Mouse (Mus musculus) olfactory bulb, adult 2 months (tissue): ENCODE measurements at regions not wholly inside any gene's neighbourhood (a gene's known extent, or its start where the extent isn't known, plus 50 kb on each side); places are given as distances from the start of the nearest gene placed in this dataset.

ENCODE experiments used
- CTCF ChIP-seq: fragments of 200-500 bp; IDR thresholded peaks from 2 replicates; pipeline ENCODE4 v1.5.1; 2012; ENCODE audit warnings: low read depth, mild to moderate bottlenecking, low read length, moderate library complexity; ENCODE audit not compliant: insufficient read depth
- POLR2A ChIP-seq: fragments of 200-500 bp; IDR thresholded peaks from 2 replicates; pipeline ENCODE4 v1.6.1; 2012; ENCODE audit warnings: mild to moderate bottlenecking, low read depth, low read length, moderate library complexity; ENCODE audit not compliant: insufficient read depth

DNA sequence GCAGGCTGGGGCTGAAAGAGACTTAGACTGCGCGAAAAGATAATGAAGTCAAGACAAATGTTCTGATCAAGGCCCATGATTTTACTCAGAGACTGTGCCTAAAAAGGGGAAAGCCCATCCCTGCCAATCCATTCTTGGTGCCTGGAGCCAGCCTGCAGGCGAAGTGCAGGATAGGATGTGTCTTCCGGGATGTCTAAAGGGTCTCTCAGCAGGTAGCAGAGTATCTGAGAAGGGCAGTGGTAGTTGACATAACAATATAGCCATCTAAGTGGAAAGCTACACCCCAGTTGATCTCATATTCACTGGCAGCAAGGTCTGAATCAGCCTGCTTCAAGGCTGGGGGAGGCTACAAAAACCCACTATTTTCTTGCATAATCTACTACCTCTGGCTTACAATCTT is 282.9 kb downstream of the Arl6ip6 start:
- TF ChIP-seq CTCF (no peak), POLR2A (no peak)
